Mouse (Mus musculus) liver, postnatal 0 days (tissue): ENCODE measurements around the gene Adamts4. TPM values are rescaled to one million over a fixed set of nuclear protein-coding genes. Genes with fewer than 3 reads are reported as not detected.

ENCODE experiments used
- ATAC-seq: fragments of 200-750 bp; cut with Nextera tagmentation; 2 replicates; pipeline ENCODE4 v1.8.0; 2017; ENCODE audit warnings: mild to moderate bottlenecking, moderate library complexity
- DNase-seq: peaks from one replicate; pipeline ENCODE4 v3.0.0-alpha.2; 2016
- H3K27ac ChIP-seq: fragments of 300-500 bp; sonication (generic); 2 replicates; pipeline ENCODE4 v1.5.1; 2014; ENCODE audit warnings: antibody characterized with exemption, moderate library complexity, mild to moderate bottlenecking, low read depth
- H3K27me3 ChIP-seq: fragments of 300-500 bp; sonication (generic); 2 replicates; pipeline ENCODE4 v1.6.1; 2014; ENCODE audit warnings: low read length, control low read depth, mixed read lengths; ENCODE audit not compliant: insufficient read depth
- H3K36me3 ChIP-seq: fragments of 300-500 bp; sonication (generic); replicated peaks from 2 replicates; pipeline ENCODE4 v1.6.1; 2014; ENCODE audit warnings: mild to moderate bottlenecking, control low read depth, low read length, moderate library complexity, mixed read lengths; ENCODE audit not compliant: insufficient read depth
- H3K4me1 ChIP-seq: fragments of 300-500 bp; sonication (generic); 2 replicates; pipeline ENCODE4 v1.6.1; 2014; ENCODE audit warnings: antibody characterized with exemption, mild to moderate bottlenecking, control low read depth; ENCODE audit not compliant: insufficient read depth
- H3K4me2 ChIP-seq: fragments of 300-500 bp; sonication (generic); 2 replicates; pipeline ENCODE4 v1.6.1; 2014; ENCODE audit warnings: low read depth, mild to moderate bottlenecking, low read length, moderate library complexity, mixed read lengths
- H3K4me3 ChIP-seq: fragments of 300-500 bp; sonication (generic); 2 replicates; pipeline ENCODE4 v1.5.1; 2014; ENCODE audit warnings: low read depth, low read length
- H3K9ac ChIP-seq: fragments of 300-500 bp; sonication (generic); replicated peaks from 2 replicates; pipeline ENCODE4 v1.6.1; 2014; ENCODE audit warnings: mild to moderate bottlenecking, moderate library complexity
- H3K9me3 ChIP-seq: fragments of 300-500 bp; sonication (generic); 2 replicates; pipeline ENCODE4 v1.6.1; 2016; ENCODE audit warnings: mild to moderate bottlenecking, control low read depth, low read length, mixed read lengths
- CTCF ChIP-seq: sonication (generic); IDR thresholded peaks from 2 replicates; pipeline ENCODE4 v1.5.1; 2016; ENCODE audit warnings: antibody characterized with exemption, low read depth
- EP300 ChIP-seq: IDR thresholded peaks from 2 replicates; pipeline ENCODE4 v1.6.1; 2016; ENCODE audit warnings: antibody characterized with exemption, low read depth, mild to moderate bottlenecking
- WGBS: fragments of 180-500 bp; shearing (Covaris S2); extraction: QIAGEN DNeasy Blood & Tissue Kit; methylation state at CpG from one replicate; pipeline ENCODE4 v1.1.7; 2014; ENCODE audit not compliant: insufficient replicate concordance; 5-methylcytosine and 5-hydroxymethylcytosine counted together
- polyA plus RNA-seq: library from polyadenylated mRNA; unstranded; fragments of >200 nt; fragmentation: Nextera tagmentation; extraction: Ambion mirVana; gene quantifications from 2 replicates; pipeline ENCODE4 v1.2.1, GENCODE M21; 2015

Adamts4 gene
- polyA plus RNA-seq, result 0.41 and 0.51 TPM in 2 replicates

DNA sequence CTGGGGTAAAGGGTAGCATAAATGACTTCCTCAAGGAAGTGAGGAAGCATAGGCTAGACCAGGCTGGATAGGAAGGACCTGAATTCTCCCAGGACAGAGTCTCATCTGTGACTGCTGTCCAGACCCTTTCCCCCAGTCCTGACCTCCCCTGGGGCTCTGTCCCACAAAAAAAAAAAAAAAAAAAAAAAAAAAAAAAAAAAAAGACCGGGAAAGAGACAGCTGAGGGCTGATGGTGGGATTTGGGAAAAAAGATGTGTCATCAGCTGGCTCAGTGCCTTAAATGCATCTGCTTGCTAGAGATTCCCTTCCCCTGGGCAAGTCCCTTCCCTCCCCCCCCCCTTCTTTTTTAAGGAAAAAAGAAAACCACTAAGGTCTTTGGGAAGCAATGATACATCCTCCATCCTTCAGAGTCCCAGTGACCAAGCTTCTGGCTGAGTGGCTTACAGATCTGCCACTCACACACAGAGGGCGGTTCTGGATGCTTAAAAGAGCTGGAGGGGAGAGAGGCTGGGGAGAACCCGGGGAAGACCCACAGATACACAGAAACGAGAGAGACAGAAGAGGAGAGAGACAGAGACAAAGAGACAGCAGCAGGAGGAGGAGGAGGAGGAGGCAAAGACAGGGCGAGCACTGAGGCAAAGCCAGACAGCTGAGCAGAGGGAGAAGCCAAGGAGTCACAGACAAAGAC, at the start of gene Adamts4:
Gene Adamts4 (plus strand): TSS at position 509 of the 688 bp plus-strand sequence.
- DNase-seq, result no peak
- Histone ChIP-seq H3K4me3 (peak within 1 kb of the TSS; percentile 35), H3K9me3 (no peaks in the 10 kb centered on the region), H3K36me3 (no peaks in the 10 kb centered on the region; the same call in 1 of the 2 replicates), H3K4me1 (peaks cover 21% of the 10 kb centered on the region), H3K27ac (0 out of 2 replicates have a peak within 1 kb of the TSS, but pooled peaks have one; percentile 44), H3K4me2 (peak within 1 kb of the TSS; percentile 49), H3K9ac (0 out of 2 replicates have a peak within 1 kb of the TSS, but pooled peaks have one; percentile 16), H3K27me3 (peaks cover 16% of the 10 kb centered on the region; the same call in 1 of the 2 replicates)
- TF ChIP-seq CTCF (no peak), EP300 (no peak)
- no peak for ATAC-seq
- WGBS, result 37% methylated on average over 4 of the region's 5 CpGs

DNA sequence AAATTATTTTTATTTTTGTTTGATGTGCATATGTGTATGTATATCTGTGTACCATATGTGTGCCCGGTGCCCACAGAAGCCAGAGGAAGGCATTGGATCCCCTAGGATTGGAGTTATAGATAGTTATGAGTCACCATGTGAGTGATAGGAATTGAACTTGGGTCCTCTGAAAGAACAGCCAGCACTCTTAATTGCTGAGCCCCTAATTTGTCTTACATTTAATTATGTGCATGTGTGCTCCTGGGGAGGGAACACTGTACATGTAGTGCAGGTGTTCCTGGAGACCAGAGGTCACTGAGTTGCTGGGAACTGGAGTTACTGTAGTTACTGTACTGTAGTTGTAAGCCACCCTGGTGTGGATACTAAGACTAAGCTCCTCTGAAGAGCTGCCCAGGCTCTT, 49.5 kb upstream of the Adamts4 start:
- H3K27ac ChIP-seq, result no peak overlapping the region
- H3K9ac ChIP-seq, result no peak overlapping the region
- 93% methylated on average over 1 of the region's 1 CpGs for WGBS
- H3K4me2 ChIP-seq, result no peak overlapping the region
- no peak overlapping the region for H3K4me3 ChIP-seq
- peaks cover 6% of the 10 kb centered on the region; the same call in 1 of the 2 replicates for H3K4me1 ChIP-seq
- H3K9me3 ChIP-seq, result no peaks in the 10 kb centered on the region
- no peak for ATAC-seq
- H3K36me3 ChIP-seq, result no peaks in the 10 kb centered on the region
- H3K27me3 ChIP-seq, result peaks cover 9% of the 10 kb centered on the region; the same call in 1 of the 2 replicates
- DNase-seq, result no peak
- TF ChIP-seq EP300 (no peak), CTCF (no peak)

DNA sequence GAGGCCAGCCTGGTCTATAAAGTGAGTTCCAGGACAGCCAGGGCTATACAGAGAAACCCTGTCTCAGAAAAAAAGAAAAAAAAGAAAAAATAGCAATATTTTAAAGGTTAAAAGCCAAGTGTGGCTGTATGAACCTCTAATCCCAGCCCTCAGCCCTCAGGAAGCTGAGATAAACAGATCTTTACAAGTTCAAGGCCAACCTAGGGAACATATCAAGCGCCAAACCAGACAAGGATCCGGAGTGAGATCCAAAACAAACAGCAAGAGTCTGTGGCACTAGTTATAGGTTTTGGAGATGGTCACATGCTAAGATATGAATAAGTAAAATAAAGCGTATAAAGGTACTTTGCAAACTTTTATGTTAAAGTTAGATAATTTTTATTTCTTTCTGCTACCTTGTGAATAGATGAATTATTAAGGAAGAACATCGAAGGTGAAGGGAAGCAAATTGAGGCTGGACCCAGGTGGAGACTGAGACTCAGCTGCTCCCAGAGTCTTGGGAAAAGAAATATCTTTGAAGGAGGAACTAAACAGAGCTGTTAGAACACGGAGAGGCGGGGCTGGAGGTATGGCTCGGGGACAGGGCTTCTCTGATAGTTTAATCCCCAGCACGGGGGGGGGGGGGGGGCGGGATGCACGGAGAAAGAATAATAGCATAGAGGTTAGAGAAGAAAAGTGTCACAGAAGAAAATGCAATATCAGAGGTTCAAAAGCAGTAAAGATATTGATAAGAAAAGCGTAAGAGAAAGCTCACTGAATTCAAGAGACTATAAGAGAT, 46.6 kb upstream of the Adamts4 start:
- DNase-seq (peak; percentile 42), ATAC-seq (peak; percentile 84)
- WGBS, result 30% methylated on average over 10 of the region's 11 CpGs
- no peak overlapping the region for H3K4me3 ChIP-seq
- no peak overlapping the region for H3K9ac ChIP-seq
- no peaks in the 10 kb centered on the region for H3K9me3 ChIP-seq
- no peaks in the 10 kb centered on the region for H3K27me3 ChIP-seq
- H3K27ac ChIP-seq, result peak overlapping the region; percentile 91
- TF ChIP-seq EP300 (0 out of 2 replicates have a peak, but pooled peaks have one; percentile 12), CTCF (no peak)
- H3K4me1 ChIP-seq, result no peaks in the 10 kb centered on the region
- 0 out of 2 replicates have a peak overlapping the region, but pooled peaks have one; percentile 30 for H3K4me2 ChIP-seq
- no peaks in the 10 kb centered on the region for H3K36me3 ChIP-seq

DNA sequence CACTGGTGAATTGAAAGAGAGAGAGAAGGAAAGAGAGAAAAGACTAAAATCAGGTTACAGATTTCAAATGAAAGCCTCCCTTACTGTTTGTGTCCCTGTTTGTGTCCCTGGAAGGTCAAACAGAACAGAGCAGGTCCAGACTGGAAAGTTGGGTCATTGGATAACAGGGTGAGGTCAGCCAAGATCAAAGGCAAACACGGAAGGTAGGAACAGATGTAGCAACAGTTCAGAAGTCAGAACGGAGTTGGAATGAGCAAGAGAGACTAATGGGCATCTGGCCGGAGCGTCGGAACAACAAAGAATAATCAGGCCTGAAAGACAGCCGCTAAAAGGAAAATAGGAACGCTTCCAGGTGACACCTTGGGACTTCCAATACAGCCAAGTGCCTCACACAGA, 46.0 kb upstream of the Adamts4 start:
- WGBS, result 51% methylated on average over 7 of the region's 7 CpGs
- H3K27ac ChIP-seq, result peak overlapping the region; percentile 91

DNA sequence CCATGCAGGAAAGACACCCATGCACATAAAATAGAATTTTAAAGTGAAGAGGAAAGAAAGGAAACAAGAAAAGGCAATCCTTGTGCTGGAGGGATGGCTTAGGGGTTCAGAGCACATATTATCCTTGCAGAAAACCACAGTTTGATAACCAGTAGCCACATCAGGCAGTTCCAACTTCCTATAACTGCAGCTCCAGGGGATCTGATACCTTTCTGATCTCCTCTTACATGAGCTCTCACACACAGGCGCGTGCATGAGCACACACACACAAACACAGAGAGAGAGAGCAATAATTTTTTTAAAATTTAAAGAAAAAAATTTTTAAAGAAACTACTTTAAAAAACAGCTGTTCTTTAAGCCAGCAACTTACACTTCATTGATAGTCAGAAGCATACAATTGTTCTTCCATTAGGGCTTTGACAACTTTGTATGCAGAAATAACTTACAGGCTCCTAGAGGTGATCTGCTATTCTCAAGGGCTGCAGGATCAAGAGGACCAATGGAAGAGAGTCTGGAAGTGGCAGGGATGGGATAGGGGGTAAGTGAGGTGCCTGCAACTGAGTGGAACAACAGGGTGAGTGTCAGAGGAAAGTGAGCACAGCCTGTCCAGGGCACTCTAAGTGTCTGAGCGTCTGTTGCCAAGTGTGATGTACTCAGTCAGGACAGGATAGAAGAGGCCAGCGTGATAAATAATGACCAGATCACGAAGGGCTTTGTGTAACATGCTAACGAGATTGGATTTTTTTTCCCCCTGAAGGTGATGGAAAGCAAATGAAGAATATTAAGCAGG, 44.3 kb upstream of the Adamts4 start:
- ATAC-seq, result no peak
- TF ChIP-seq CTCF (no peak), EP300 (no peak)

More for the DNA sequence above, 46.0 kb upstream of the Adamts4 start:
- H3K4me1 ChIP-seq, result no peaks in the 10 kb centered on the region
- H3K9ac ChIP-seq, result no peak overlapping the region
- ATAC-seq (peak; percentile 98), DNase-seq (peak; percentile 42)
- no peaks in the 10 kb centered on the region for H3K27me3 ChIP-seq
- no peak overlapping the region for H3K4me3 ChIP-seq
- H3K36me3 ChIP-seq, result no peaks in the 10 kb centered on the region
- peak; percentile 71 for TF ChIP-seq EP300
- no peak for TF ChIP-seq CTCF
- H3K9me3 ChIP-seq, result no peaks in the 10 kb centered on the region
- H3K4me2 ChIP-seq, result 0 out of 2 replicates have a peak overlapping the region, but pooled peaks have one; percentile 30

DNA sequence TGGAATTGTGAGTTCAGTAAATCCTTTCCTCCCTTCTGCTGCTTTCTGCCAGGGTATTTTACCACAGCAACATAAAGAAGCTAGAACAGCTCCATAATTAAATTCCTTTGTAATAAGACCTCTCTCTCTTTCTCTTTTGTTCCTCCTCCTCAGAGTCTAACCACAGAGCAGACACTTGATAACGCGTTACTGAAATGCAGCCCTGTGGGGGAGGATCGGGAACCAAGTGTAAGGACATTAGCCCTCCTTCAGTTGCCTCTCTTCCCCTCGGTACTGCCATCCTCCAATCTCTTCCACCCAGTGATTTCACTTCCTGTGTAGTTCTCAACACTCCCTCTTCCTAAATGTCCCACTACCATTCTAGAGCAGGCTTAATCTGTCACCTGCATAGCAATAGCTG, 40.8 kb upstream of the Adamts4 start:
- Histone ChIP-seq H3K27ac (no peak overlapping the region), H3K4me3 (no peak overlapping the region), H3K9me3 (no peaks in the 10 kb centered on the region), H3K9ac (no peak overlapping the region), H3K4me2 (no peak overlapping the region), H3K4me1 (peaks cover 5% of the 10 kb centered on the region; the same call in 1 of the 2 replicates), H3K36me3 (no peaks in the 10 kb centered on the region), H3K27me3 (no peaks in the 10 kb centered on the region)
- no peak for ATAC-seq
- TF ChIP-seq EP300 (no peak), CTCF (no peak)
- WGBS, result 28% methylated on average over 4 of the region's 4 CpGs
- DNase-seq, result no peak

More for the DNA sequence above, 44.3 kb upstream of the Adamts4 start:
- WGBS, result 61% methylated on average over 6 of the region's 6 CpGs
- Histone ChIP-seq H3K4me1 (peaks cover 5% of the 10 kb centered on the region; the same call in 1 of the 2 replicates), H3K27ac (no peak overlapping the region), H3K36me3 (no peaks in the 10 kb centered on the region), H3K4me3 (no peak overlapping the region), H3K4me2 (no peak overlapping the region), H3K9me3 (no peaks in the 10 kb centered on the region), H3K9ac (no peak overlapping the region), H3K27me3 (no peaks in the 10 kb centered on the region)
- DNase-seq, result no peak
